ENCODE assay signal across 16 mouse cellular contexts in genomic region chr11:116683777-116684176, GRCm38 (mm10). TPM values are rescaled to one million over a fixed set of nuclear protein-coding genes. Genes with fewer than 3 reads are reported as not detected.
"Had no signal": no experiment of that assay in that cellular context is flagged by ENCODE, and none has a peak within 500 bp of the region (broad histone marks: within the 10 kb centered on the region; RNA-seq: fewer than 3 reads in every experiment).

No protein-coding gene starts in this region.

- H3K4me1 ChIP-seq: hindbrain, embryonic 15.5 days; limb, embryonic 13.5 days; neural tube, embryonic 15.5 days; stomach, embryonic 15.5 days had no signal

- H3K9me3 ChIP-seq: hindbrain, embryonic 15.5 days; limb, embryonic 13.5 days; midbrain, embryonic 10.5 days; neural tube, embryonic 15.5 days; stomach, embryonic 15.5 days had no signal

- DNase-seq: left cerebral cortex, postnatal 4 days; lung, adult 18-20 months; lung, postnatal 4 days; midbrain, embryonic 14.5 days; right cerebral cortex, adult 18-20 months; right cerebral cortex, postnatal 25 days; thymus, postnatal 36 days had no signal

- H3K4me2 ChIP-seq: hindbrain, embryonic 15.5 days; limb, embryonic 13.5 days; neural tube, embryonic 15.5 days; stomach, embryonic 15.5 days had no signal

- H3K27ac ChIP-seq: hindbrain, embryonic 15.5 days; limb, embryonic 13.5 days; liver, embryonic 14.5 days; midbrain, embryonic 10.5 days; neural tube, embryonic 15.5 days; stomach, embryonic 15.5 days had no signal

- H3K27me3 ChIP-seq: hindbrain, embryonic 15.5 days; limb, embryonic 13.5 days; neural tube, embryonic 15.5 days; stomach, embryonic 15.5 days had no signal

- H3K9ac ChIP-seq: hindbrain, embryonic 15.5 days; limb, embryonic 13.5 days; liver, embryonic 14.5 days; neural tube, embryonic 15.5 days; stomach, embryonic 15.5 days had no signal

- H3K4me3 ChIP-seq: hindbrain, embryonic 15.5 days; limb, embryonic 13.5 days; midbrain, embryonic 10.5 days; myocyte; neural tube, embryonic 15.5 days; stomach, embryonic 15.5 days had no signal

RNA-seq across cellular contexts. Expression of gene Cygb, which starts 29.7 kb away (rescaled TPM):
- total RNA-seq: megakaryocyte, adult 5-6 weeks had no signal

RNA-seq across cellular contexts. Expression of gene Prcd, which starts 30.4 kb away (rescaled TPM):
- total RNA-seq: liver, adult 2 months; megakaryocyte, adult 5-6 weeks had no signal
- polyA plus RNA-seq: liver, adult 2 months had no signal
